Mouse (Mus musculus) lung, adult 10 weeks (tissue): ENCODE measurements around the gene Arap1. TPM values are rescaled to one million over a fixed set of nuclear protein-coding genes. Genes with fewer than 3 reads are reported as not detected.

Experiments
- polyA plus RNA-seq: library from polyadenylated mRNA; stranded (reverse); fragments of 350-450 nt; fragmentation: Illumina TruSeq; extraction: RNeasy Lipid Tissue Mini Kit (QIAGEN cat#74804); gene quantifications from one replicate; pipeline ENCODE4 v1.2.3, GENCODE M21; 2014; ENCODE audit warnings: low read depth, low replicate concordance; ENCODE audit not compliant: insufficient read depth

The Arap1 gene
- 71.0 TPM for polyA plus RNA-seq

GRCm38 (mm10) chr7:101347767-101348270 lies at the start of gene Arap1:
Gene Arap1 (plus strand): TSS chr7:101348067.

GRCm38 (mm10) chr7:101301881-101302456 lies 45.9 kb upstream of the Arap1 start, which contains the start of gene Atg16l2:
Gene Atg16l2 (minus strand): TSS chr7:101302251.

GRCm38 (mm10) chr7:101317014-101317413 lies 30.9 kb upstream of the Arap1 start, which contains the start of gene Stard10:
Gene Stard10 (plus strand): TSS chr7:101317086.

GRCm38 (mm10) chr7:101410267-101410936 lies 62.5 kb downstream of the Arap1 start, which contains the start of gene Gm45837:
Gene Gm45837 (plus strand): TSS chr7:101410886.

GRCm38 (mm10) chr7:101421529-101421928 lies 73.7 kb downstream of the Arap1 start, which contains the start of gene Pde2a:
Gene Pde2a (plus strand): TSS chr7:101421691.

Other genes with a start within 250 kb of the Arap1 start
- gene Atg16l2, start 45.8 kb upstream of the Arap1 start, polyA plus RNA-seq = 12.1 TPM
- gene Stard10, start 31.0 kb upstream of the Arap1 start, polyA plus RNA-seq = 96.9 TPM
- not detected for gene Gm45837, start 62.8 kb downstream of the Arap1 start, polyA plus RNA-seq
- gene Pde2a, start 73.6 kb downstream of the Arap1 start, polyA plus RNA-seq = 4.9 TPM
- 0.41 TPM for gene Art2b, start 237.5 kb downstream of the Arap1 start, polyA plus RNA-seq